Mouse (Mus musculus) heart, embryonic 11.5 days (tissue): ENCODE measurements around the gene Mgat3. TPM values are rescaled to one million over a fixed set of nuclear protein-coding genes. Genes with fewer than 3 reads are reported as not detected.

Source experiments
- ATAC-seq: fragments of 200-750 bp; cut with Nextera tagmentation; replicated peaks from 2 replicates; pipeline ENCODE4 v1.8.0; 2017; ENCODE audit warnings: moderate library complexity; ENCODE audit not compliant: insufficient number of reproducible peaks, low FRiP score, low TSS enrichment
- H3K27ac ChIP-seq: fragments of 300-500 bp; sonication (generic); 2 replicates; pipeline ENCODE4 v1.5.1; 2014; ENCODE audit warnings: mild to moderate bottlenecking, low read depth, low read length
- H3K27me3 ChIP-seq: fragments of 300-500 bp; sonication (generic); 2 replicates; pipeline ENCODE4 v1.6.1; 2014; ENCODE audit warnings: mild to moderate bottlenecking, low read length, mixed read lengths; ENCODE audit not compliant: control insufficient read depth, insufficient read depth
- H3K36me3 ChIP-seq: fragments of 300-500 bp; sonication (generic); 2 replicates; pipeline ENCODE4 v1.6.1; 2014; ENCODE audit warnings: mild to moderate bottlenecking, low read length, moderate library complexity, mixed read lengths; ENCODE audit not compliant: control insufficient read depth, insufficient read depth
- H3K4me1 ChIP-seq: fragments of 300-500 bp; sonication (generic); 2 replicates; pipeline ENCODE4 v1.6.1; 2014; ENCODE audit warnings: low read length; ENCODE audit not compliant: control insufficient read depth, insufficient read depth
- H3K4me2 ChIP-seq: fragments of 300-500 bp; sonication (generic); 2 replicates; pipeline ENCODE4 v1.6.1; 2014; ENCODE audit warnings: mild to moderate bottlenecking, moderate library complexity
- H3K4me3 ChIP-seq: fragments of 300-500 bp; sonication (generic); 2 replicates; pipeline ENCODE4 v1.5.1; 2014; ENCODE audit warnings: low read depth, low read length
- H3K9ac ChIP-seq: fragments of 300-500 bp; sonication (generic); 2 replicates; pipeline ENCODE4 v1.6.1; 2014; ENCODE audit warnings: mild to moderate bottlenecking, low read depth, low read length, moderate library complexity
- H3K9me3 ChIP-seq: fragments of 300-500 bp; sonication (generic); replicated peaks from 2 replicates; pipeline ENCODE4 v1.6.1; 2016; ENCODE audit warnings: low read length; ENCODE audit not compliant: control insufficient read depth
- WGBS: fragments of 180-500 bp; shearing (Covaris S2); extraction: QIAGEN DNeasy Blood & Tissue Kit; methylation state at CpG from one replicate; pipeline ENCODE4 v1.1.7; 2014; ENCODE audit not compliant: insufficient replicate concordance; 5-methylcytosine and 5-hydroxymethylcytosine counted together
- polyA plus RNA-seq: library from polyadenylated mRNA; unstranded; fragments of >200 nt; fragmentation: Nextera tagmentation; extraction: Ambion mirVana; gene quantifications from 2 replicates; pipeline ENCODE4 v1.2.1, GENCODE M21; 2014

Mgat3 gene
- polyA plus RNA-seq, 1 experiment from 2014 or later = 2.1 TPM

DNA sequence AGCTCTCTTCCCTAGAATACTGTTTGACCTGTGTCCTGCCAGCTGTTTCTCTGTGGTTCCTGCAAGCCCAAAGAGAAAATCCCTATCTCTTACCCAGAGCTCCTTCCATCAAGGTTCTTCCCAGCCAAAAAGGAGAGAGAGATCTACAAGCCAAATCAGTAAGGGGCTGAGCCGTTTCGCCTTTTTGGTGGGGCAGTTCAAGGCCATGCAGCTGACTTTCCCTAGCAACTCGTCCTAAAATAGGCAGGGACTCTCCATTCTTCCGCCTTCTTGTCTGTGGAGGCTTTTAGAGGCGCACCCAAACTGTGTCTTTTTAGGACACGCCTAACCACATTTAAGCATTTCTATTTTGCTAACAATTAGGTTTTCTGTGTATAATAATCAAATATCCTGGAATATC, 29.8 kb upstream of the Mgat3 start:
- no peak overlapping the region for H3K9ac ChIP-seq
- no peak for ATAC-seq
- H3K4me3 ChIP-seq = no peak overlapping the region
- no peak overlapping the region for H3K27ac ChIP-seq
- H3K27me3 ChIP-seq = no peaks in the 10 kb centered on the region
- 0 out of 2 replicates have a peak, but pooled peaks cover 3% of the 10 kb centered on the region for H3K9me3 ChIP-seq
- H3K4me2 ChIP-seq = no peak overlapping the region
- H3K36me3 ChIP-seq = peaks cover 10% of the 10 kb centered on the region
- 86% methylated on average over 6 of the region's 6 CpGs for WGBS
- H3K4me1 ChIP-seq = peaks cover 22% of the 10 kb centered on the region

DNA sequence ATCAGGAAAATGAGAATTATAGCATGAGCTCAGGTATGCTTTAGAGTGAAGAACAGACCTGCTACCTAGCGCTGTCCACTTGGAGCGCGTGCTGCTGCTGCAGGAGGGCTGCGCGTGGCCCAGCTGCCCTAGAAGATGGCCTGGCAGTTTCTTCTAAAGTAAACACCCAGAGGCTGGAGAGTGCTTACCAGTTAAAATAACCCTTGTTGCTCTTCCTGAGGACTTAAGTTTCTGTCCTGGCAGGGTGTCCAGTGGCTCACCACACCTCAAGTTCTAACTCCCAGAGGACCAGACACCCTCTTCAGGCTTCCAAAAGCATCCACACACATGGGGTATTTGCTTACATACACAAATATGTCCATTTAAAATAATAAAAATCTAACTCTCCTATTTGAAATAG, 28.1 kb upstream of the Mgat3 start:
- Histone ChIP-seq H3K9ac (no peak overlapping the region), H3K4me1 (peaks cover 15% of the 10 kb centered on the region), H3K4me2 (no peak overlapping the region), H3K36me3 (peaks cover 15% of the 10 kb centered on the region), H3K27me3 (no peaks in the 10 kb centered on the region), H3K27ac (no peak overlapping the region), H3K9me3 (0 out of 2 replicates have a peak, but pooled peaks cover 3% of the 10 kb centered on the region), H3K4me3 (no peak overlapping the region)
- 93% methylated on average over 5 of the region's 5 CpGs for WGBS
- no peak for ATAC-seq

DNA sequence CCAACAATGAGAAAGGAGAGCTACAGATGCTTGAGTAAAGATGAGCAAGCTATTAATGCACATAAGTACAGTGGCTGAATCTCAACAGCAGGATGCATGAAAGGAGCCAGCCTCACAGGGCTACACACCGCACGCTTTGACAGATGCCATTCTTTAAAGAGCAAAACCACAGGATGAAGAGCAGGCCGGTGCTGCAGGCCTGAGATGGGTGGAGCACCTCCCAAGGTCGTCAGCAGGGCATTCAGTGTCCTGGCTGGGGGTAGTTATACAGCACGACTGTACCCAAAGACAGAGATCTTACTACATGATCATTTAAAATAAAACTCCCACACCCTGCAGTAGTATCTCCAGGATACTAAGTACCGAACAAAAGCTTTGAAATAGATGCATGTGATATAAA, 27.4 kb upstream of the Mgat3 start:
- H3K4me3 ChIP-seq = no peak overlapping the region
- no peaks in the 10 kb centered on the region for H3K27me3 ChIP-seq
- ATAC-seq = no peak
- H3K9ac ChIP-seq = 0 out of 2 replicates have a peak overlapping the region, but pooled peaks have one; percentile 39
- peaks cover 17% of the 10 kb centered on the region for H3K36me3 ChIP-seq
- H3K4me2 ChIP-seq = no peak overlapping the region
- 39% methylated on average over 6 of the region's 6 CpGs for WGBS
- no peak overlapping the region for H3K27ac ChIP-seq
- peaks cover 15% of the 10 kb centered on the region for H3K4me1 ChIP-seq
- 0 out of 2 replicates have a peak, but pooled peaks cover 3% of the 10 kb centered on the region for H3K9me3 ChIP-seq

DNA sequence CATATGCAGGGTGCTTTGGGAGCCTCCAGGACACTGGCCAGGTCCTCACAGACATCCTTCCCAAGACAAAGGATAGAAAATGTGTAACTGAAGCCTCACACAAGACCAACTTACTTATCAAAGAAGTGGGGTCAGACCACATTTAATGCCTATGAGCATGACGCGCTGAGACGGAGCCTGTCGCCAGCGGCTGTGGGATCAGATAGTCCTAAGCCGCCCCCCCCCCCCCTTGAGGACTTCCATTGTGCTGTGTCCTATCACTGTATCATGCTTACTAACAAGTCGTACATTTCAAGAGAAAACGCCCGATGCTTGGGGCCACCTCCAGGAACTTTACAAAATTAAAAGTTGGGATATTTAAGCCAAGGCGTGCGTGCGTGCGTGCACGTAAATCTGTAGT, 26.4 kb upstream of the Mgat3 start:
- Histone ChIP-seq H3K4me3 (no peak overlapping the region), H3K9ac (no peak overlapping the region), H3K9me3 (0 out of 2 replicates have a peak, but pooled peaks cover under 1% of the 10 kb centered on the region), H3K4me1 (peaks cover 15% of the 10 kb centered on the region), H3K36me3 (peaks cover 12% of the 10 kb centered on the region), H3K27ac (no peak overlapping the region), H3K4me2 (no peak overlapping the region), H3K27me3 (no peaks in the 10 kb centered on the region)
- no peak for ATAC-seq
- whole genome bisulfite sequencing = 77% methylated on average over 14 of the region's 14 CpGs

DNA sequence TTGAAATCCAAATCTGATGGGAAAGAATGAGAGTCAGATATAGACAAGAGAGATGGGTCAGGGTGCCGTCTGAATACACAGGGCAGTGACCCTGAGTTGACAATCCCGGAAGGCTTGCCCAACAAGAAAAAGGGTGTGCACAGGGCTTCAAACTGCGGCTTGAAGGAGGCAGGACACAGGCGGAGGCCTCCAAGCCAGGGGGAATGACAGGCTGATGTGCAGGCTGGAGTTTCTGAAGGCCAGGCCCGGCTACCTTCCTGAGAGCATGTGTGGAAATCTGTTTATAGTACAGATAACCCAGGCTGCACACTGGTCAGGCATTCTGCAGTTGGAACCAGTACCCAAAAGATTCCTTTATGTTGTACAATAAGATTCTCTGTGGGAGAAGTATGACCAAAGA, 26.0 kb upstream of the Mgat3 start:
- Histone ChIP-seq H3K9ac (no peak overlapping the region), H3K4me2 (no peak overlapping the region), H3K4me1 (peaks cover 15% of the 10 kb centered on the region), H3K27ac (no peak overlapping the region), H3K4me3 (no peak overlapping the region), H3K27me3 (no peaks in the 10 kb centered on the region), H3K36me3 (peaks cover 10% of the 10 kb centered on the region), H3K9me3 (no peaks in the 10 kb centered on the region)
- WGBS = 53% methylated on average over 5 of the region's 5 CpGs
- no peak for ATAC-seq

DNA sequence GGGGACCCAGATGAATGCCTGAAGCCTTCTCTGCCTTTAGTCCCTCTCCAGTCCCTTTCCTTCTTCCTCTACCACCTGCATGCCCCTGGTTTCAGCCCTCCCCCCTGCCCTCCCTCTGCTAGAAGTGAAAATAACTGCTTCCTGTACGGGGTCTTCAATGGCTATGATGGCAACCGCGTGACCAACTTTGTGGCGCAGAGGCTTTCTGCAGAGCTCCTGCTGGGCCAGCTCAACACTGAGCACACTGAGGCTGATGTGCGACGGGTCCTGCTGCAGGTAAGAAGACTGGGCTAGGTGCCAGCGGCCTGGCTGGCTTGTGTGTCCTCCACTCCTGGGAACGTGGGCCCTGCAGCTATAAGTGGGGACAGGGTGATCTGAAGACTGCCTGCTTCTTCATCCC, 25.0 kb upstream of the Mgat3 start:
- H3K36me3 ChIP-seq = peaks cover 19% of the 10 kb centered on the region
- no peak for ATAC-seq
- H3K4me1 ChIP-seq = peaks cover 15% of the 10 kb centered on the region
- no peak overlapping the region for H3K4me3 ChIP-seq
- H3K4me2 ChIP-seq = no peak overlapping the region
- no peaks in the 10 kb centered on the region for H3K9me3 ChIP-seq
- no peak overlapping the region for H3K27ac ChIP-seq
- no peaks in the 10 kb centered on the region for H3K27me3 ChIP-seq
- WGBS = 83% methylated on average over 8 of the region's 8 CpGs
- H3K9ac ChIP-seq = no peak overlapping the region

- 89% methylated on average over 7 of the region's 7 CpGs for WGBS
- H3K27me3 ChIP-seq = no peaks in the 10 kb centered on the region
- ATAC-seq = no peak
- H3K4me3 ChIP-seq = no peak overlapping the region
- no peaks in the 10 kb centered on the region for H3K9me3 ChIP-seq
- no peak overlapping the region for H3K9ac ChIP-seq
- no peak overlapping the region for H3K27ac ChIP-seq
- peaks cover 20% of the 10 kb centered on the region for H3K36me3 ChIP-seq
- no peak overlapping the region for H3K4me2 ChIP-seq
- H3K4me1 ChIP-seq = peaks cover 15% of the 10 kb centered on the region
Measured at GRCm38 (mm10) chr15:80149517-80149916, 24.0 kb upstream of the Mgat3 start.

- no peaks in the 10 kb centered on the region; the same call in 1 of the 2 replicates for H3K4me1 ChIP-seq
- H3K9me3 ChIP-seq = no peaks in the 10 kb centered on the region
- no peak overlapping the region for H3K4me2 ChIP-seq
- no peak for ATAC-seq
- H3K9ac ChIP-seq = no peak overlapping the region
- no peak overlapping the region for H3K27ac ChIP-seq
- H3K36me3 ChIP-seq = peaks cover 36% of the 10 kb centered on the region
- H3K4me3 ChIP-seq = no peak overlapping the region
- 85% methylated on average over 10 of the region's 10 CpGs for WGBS
- H3K27me3 ChIP-seq = no peaks in the 10 kb centered on the region
Measured at GRCm38 (mm10) chr15:80152663-80153062, 20.9 kb upstream of the Mgat3 start.

GRCm38 (mm10) chr15:80153757-80154156, 19.8 kb upstream of the Mgat3 start:
- no peak for ATAC-seq
- no peaks in the 10 kb centered on the region for H3K27me3 ChIP-seq
- peaks cover 8% of the 10 kb centered on the region for H3K4me1 ChIP-seq
- no peak overlapping the region for H3K4me3 ChIP-seq
- no peak overlapping the region for H3K27ac ChIP-seq
- H3K9me3 ChIP-seq = no peaks in the 10 kb centered on the region
- H3K36me3 ChIP-seq = peaks cover 47% of the 10 kb centered on the region
- 77% methylated on average over 11 of the region's 11 CpGs for WGBS
- H3K4me2 ChIP-seq = no peak overlapping the region
- H3K9ac ChIP-seq = no peak overlapping the region
